Mouse (Mus musculus): Measurements from ENCODE around the gene Edc4. TPM values are rescaled to one million over a fixed set of nuclear protein-coding genes. Genes with fewer than 3 reads are reported as not detected.
"Not testable (repeated sequence)": the region's sequence is repeated elsewhere in the genome, so short reads cannot be mapped to it uniquely, and the experiment has no call there.

Gene Edc4
- total RNA-seq (2022): 10 to 100 TPM; 34.1 to 61.1 (median 46.6) TPM

GRCm38 (mm10) chr8:105880754-105881520 lies at the start of gene Edc4:
Edc4 (plus strand) TSS chr8:105880881.
- DNase-seq: peak; percentile 67

GRCm38 (mm10) chr8:105833740-105834139 lies 46.9 kb upstream of the Edc4 start:
- not testable (repeated sequence) for DNase-seq

GRCm38 (mm10) chr8:105835318-105835717 lies 45.4 kb upstream of the Edc4 start:
- DNase-seq: peak; percentile 60

- DNase-seq: no peak
Measured at GRCm38 (mm10) chr8:105836991-105837390, 43.7 kb upstream of the Edc4 start.

GRCm38 (mm10) chr8:105839209-105839608 lies 41.5 kb upstream of the Edc4 start:
- DNase-seq: no peak

GRCm38 (mm10) chr8:105846678-105847077 lies 34.0 kb upstream of the Edc4 start:
- no peak for DNase-seq

GRCm38 (mm10) chr8:105850014-105850413 lies 30.7 kb upstream of the Edc4 start:
- DNase-seq: no peak

- no peak for DNase-seq
Measured at GRCm38 (mm10) chr8:105850611-105851010, 30.1 kb upstream of the Edc4 start.

GRCm38 (mm10) chr8:105851651-105852143 lies 29.0 kb upstream of the Edc4 start:
- peak; percentile 87 for DNase-seq

- no peak for DNase-seq
Measured at GRCm38 (mm10) chr8:105852146-105852729, 28.4 kb upstream of the Edc4 start.

GRCm38 (mm10) chr8:105853178-105853577 lies 27.5 kb upstream of the Edc4 start, which contains the start of gene Cenpt:
Cenpt (minus strand) TSS chr8:105853278.
- DNase-seq: no peak

- no peak for DNase-seq
Measured at GRCm38 (mm10) chr8:105854303-105854702, 26.4 kb upstream of the Edc4 start.

GRCm38 (mm10) chr8:105854715-105855216 lies 25.9 kb upstream of the Edc4 start, which contains the start of gene Thap11:
Thap11 (plus strand) TSS chr8:105855132.
- peak; percentile 86 for DNase-seq

GRCm38 (mm10) chr8:105855248-105856167 lies 25.2 kb upstream of the Edc4 start:
- DNase-seq: peak; percentile 55

GRCm38 (mm10) chr8:105856168-105856835 lies 24.4 kb upstream of the Edc4 start:
- no peak for DNase-seq

- no peak for DNase-seq
Measured at GRCm38 (mm10) chr8:105858495-105858894, 22.2 kb upstream of the Edc4 start.

GRCm38 (mm10) chr8:105859314-105859713 lies 21.4 kb upstream of the Edc4 start:
- no peak for DNase-seq

GRCm38 (mm10) chr8:105860143-105860981 lies 20.3 kb upstream of the Edc4 start, which contains the start of gene Nutf2:
Nutf2 (plus strand) TSS chr8:105860580.
- peak; percentile 97 for DNase-seq

GRCm38 (mm10) chr8:105861951-105862350 lies 18.7 kb upstream of the Edc4 start:
- no peak for DNase-seq

GRCm38 (mm10) chr8:105866364-105867029 lies 14.2 kb upstream of the Edc4 start:
- DNase-seq: no peak

Measured in adrenal gland, adult 8-10 months (tissue).